Mouse (Mus musculus) heart, adult 2 months (tissue): ENCODE measurements around the gene Sh3gl1.

Experiments used
- CTCF ChIP-seq: fragments of 200-600 bp; IDR thresholded peaks from 2 replicates; pipeline ENCODE4 v1.8.1; 2022; ENCODE audit warnings: antibody characterized with exemption, mild to moderate bottlenecking, moderate library complexity
- EP300 ChIP-seq: fragments of 200-500 bp; IDR thresholded peaks from 2 replicates; pipeline ENCODE4 v1.6.1; 2011; ENCODE audit warnings: low read depth, low read length, control low read depth; ENCODE audit not compliant: insufficient read depth
- POLR2A ChIP-seq: fragments of 200-500 bp; IDR thresholded peaks from 2 replicates; pipeline ENCODE4 v1.6.1; 2011; ENCODE audit warnings: mild to moderate bottlenecking, low read depth, low read length, control low read depth; ENCODE audit not compliant: insufficient read depth

DNA sequence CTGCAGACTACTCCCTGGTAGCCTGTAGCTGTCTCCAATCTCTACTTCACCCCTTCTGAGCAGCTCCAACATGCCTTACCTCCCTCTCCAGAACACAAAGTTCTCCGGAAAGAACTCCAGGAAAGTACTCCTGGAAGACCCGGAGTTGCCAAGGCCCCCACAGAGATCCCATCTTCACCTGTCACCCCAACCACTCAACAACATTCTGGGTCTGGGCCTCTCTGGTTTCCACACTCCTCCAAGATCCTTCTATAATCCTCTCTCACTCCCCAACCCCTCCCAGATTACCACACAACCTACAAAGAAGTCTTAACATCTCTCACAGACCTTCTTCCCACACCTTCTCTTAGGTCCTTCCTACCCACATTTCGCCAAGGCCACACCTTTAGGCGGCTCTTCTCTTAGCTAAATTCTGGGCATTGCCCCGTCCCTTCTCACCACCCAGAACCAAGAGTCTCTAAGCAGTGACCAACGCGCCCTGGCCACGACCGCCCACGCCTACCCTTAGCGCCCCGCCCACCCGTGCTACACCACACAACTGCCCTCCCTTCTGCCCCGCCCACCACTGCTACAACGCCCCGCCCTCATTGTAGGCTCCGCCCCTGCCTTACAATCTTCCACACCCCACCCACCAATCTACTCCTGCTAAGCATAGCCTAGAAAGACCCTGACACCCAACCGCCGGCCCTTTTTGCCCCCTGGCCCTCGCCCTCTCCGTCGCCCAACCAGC lies 37.8 kb upstream of the Sh3gl1 start:
- TF ChIP-seq EP300 = no peak
- TF ChIP-seq CTCF = no peak
- no peak for TF ChIP-seq POLR2A
